Mouse (Mus musculus) granulocyte monocyte progenitor cell, adult 5-6 weeks (primary cell): Measurements from ENCODE around the gene Arhgef7. TPM values are rescaled to one million over a fixed set of nuclear protein-coding genes. Genes with fewer than 3 reads are reported as not detected.

Experiments
- ATAC-seq: replicated peaks from 2 replicates; pipeline ENCODE4 v1.8.0; 2016; ENCODE audit warnings: mild to moderate bottlenecking, moderate TSS enrichment, inconsistent platforms; ENCODE audit not compliant: poor library complexity, severe bottlenecking
- total RNA-seq, 2 experiments: library from RNA; stranded (forward) in 1 of 2; stranded (reverse) in 1 of 2; fragments of 200-712, 200-1000 nt in 1 of 2; fragments of >200 nt in 1 of 2; fragmentation: Nextera tagmentation in 1 of 2; gene quantifications; 2 replicates each; pipeline ENCODE4 v1.2.3; 2014 to 2017

Arhgef7 gene
- total RNA-seq, 2 experiments from 2014 or later, result 19.8 to 40.2 TPM

GRCm38 (mm10) chr8:11758482-11759281 lies 31.2 kb downstream of the Arhgef7 start:
- ATAC-seq, result peak; percentile 34

- no peak for ATAC-seq
Observed at GRCm38 (mm10) chr8:11761551-11761950, 34.0 kb downstream of the Arhgef7 start.

- no peak for ATAC-seq
Observed at GRCm38 (mm10) chr8:11762048-11762447, 34.5 kb downstream of the Arhgef7 start.

GRCm38 (mm10) chr8:11762821-11763220 lies 35.3 kb downstream of the Arhgef7 start:
- ATAC-seq, result no peak

GRCm38 (mm10) chr8:11767213-11767840 lies 39.8 kb downstream of the Arhgef7 start:
- peak; percentile 97 for ATAC-seq

GRCm38 (mm10) chr8:11770001-11770400 lies 42.5 kb downstream of the Arhgef7 start:
- ATAC-seq, result no peak

- ATAC-seq, result no peak
Observed at GRCm38 (mm10) chr8:11770521-11771080, 43.1 kb downstream of the Arhgef7 start.

- ATAC-seq, result no peak
Observed at GRCm38 (mm10) chr8:11771608-11772007, 44.1 kb downstream of the Arhgef7 start.

- no peak for ATAC-seq
Observed at GRCm38 (mm10) chr8:11774195-11775076, 46.9 kb downstream of the Arhgef7 start.

- peak; percentile 16; the same call in 1 of the 2 replicates for ATAC-seq
Observed at GRCm38 (mm10) chr8:11775889-11776288, 48.4 kb downstream of the Arhgef7 start.

GRCm38 (mm10) chr8:11776451-11777180 lies 49.1 kb downstream of the Arhgef7 start:
- no peak for ATAC-seq

- no peak for ATAC-seq
Observed at GRCm38 (mm10) chr8:11777201-11777600, 49.7 kb downstream of the Arhgef7 start.

- no peak for ATAC-seq
Observed at GRCm38 (mm10) chr8:11778646-11779433, 51.3 kb downstream of the Arhgef7 start.

- peak; percentile 35 for ATAC-seq
Observed at GRCm38 (mm10) chr8:11779844-11780634, 52.5 kb downstream of the Arhgef7 start.

GRCm38 (mm10) chr8:11780641-11781040 lies 53.1 kb downstream of the Arhgef7 start:
- no peak for ATAC-seq

GRCm38 (mm10) chr8:11782607-11783006 lies 55.1 kb downstream of the Arhgef7 start:
- no peak for ATAC-seq

GRCm38 (mm10) chr8:11783861-11784594 lies 56.5 kb downstream of the Arhgef7 start:
- no peak for ATAC-seq
